Mouse (Mus musculus) small intestine, adult 10 weeks (tissue): ENCODE results near the gene Esam. TPM values are rescaled to one million over a fixed set of nuclear protein-coding genes. Genes with fewer than 3 reads are reported as not detected.

Source experiments
- polyA plus RNA-seq: library from polyadenylated mRNA; stranded (reverse); fragments of 350-450 nt; fragmentation: Illumina TruSeq; extraction: RNeasy Lipid Tissue Mini Kit (QIAGEN cat#74804); gene quantifications from one replicate; pipeline ENCODE4 v1.2.3, GENCODE M21; 2014; ENCODE audit warnings: low replicate concordance

The Esam gene
- 2.2 TPM for polyA plus RNA-seq

DNA sequence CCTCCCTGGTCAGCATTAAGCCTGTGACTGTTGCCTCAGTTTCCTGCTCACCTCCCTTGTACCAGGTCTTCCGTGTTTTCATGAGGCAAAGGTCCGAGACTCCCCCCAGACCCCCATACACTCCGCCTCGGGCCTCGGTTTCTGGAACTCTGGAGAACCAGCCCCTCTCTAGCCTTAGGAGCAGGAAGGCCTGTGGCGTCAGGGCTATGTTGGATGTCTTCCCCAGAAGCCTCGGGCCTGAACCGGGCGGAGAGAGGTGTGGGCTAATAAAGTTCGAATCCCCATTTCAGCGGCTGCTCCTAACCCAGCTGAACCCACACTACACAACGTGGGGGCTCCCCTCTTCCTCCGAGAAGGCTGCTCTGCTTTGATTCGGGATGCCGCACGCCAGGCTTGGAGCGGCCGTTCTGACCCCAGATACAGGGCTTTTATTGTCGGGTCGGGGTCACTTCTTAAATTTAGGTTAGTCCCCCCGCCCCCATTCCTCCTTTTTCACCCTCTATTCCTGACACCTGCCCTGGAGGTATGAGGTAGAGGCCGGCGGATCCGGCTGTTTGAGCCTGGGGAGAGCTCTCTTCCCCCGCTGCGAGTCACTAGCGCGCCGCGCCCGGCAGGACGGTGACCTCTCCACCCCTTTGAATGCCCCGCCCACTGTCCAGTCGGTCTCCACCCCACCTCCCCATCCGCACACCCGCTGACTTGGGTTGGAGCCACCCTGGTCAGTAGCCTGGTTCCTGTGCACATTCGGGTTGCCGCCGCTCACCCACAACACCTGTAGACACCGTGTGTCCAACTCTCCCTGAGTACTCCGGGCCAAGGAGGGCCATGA is at the start of gene Esam:
Gene Esam, plus strand, starts transcription at position 683 of the 829 bp plus-strand sequence.

DNA sequence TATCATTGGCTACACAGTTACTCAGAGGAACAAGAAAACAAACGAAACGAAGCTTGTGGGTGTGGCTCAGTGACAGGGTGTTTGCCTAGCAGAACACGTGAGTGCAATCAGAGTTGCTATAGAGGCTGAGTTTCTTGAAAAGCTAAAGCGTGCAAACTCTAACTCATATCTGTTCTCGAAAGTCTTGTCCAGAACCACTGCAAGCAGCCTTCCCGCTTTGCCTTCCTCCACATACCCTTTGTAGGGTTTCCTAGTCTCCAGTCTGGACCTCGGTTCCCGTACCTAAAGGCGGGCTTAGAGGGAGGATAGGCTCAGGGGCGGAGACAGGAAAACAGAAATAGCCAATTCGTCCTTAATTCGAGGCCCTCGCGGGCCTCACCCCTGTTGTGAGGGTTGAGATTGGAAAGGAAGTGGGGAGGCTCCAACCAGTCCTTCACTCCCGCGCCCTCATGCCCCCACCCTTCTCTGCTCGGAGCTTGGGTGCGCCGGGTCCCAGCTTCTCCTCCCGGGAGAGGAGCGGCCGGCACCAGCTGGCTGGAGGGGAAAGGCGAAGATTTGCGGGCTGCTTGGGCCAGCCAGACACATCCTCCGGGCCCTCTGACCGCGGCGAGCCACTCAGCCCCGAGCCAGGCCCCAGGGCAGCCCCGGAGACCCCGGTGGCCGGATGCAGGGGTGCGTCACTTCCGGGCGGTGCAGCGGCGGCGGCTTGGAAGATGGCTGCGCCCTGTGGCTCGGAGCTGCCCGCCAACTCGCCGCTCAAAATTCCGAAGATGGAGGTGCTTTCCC is 39.1 kb upstream of the Esam start, which contains the start of gene Msantd2:
Gene Msantd2, plus strand, starts transcription at position 709 of the 786 bp plus-strand sequence.

GRCm38 (mm10) chr9:37539170-37540025 is 11.5 kb downstream of the Esam start, which contains the start of gene Vsig2:
Gene Vsig2 (plus strand): TSS chr9:37539255.

DNA sequence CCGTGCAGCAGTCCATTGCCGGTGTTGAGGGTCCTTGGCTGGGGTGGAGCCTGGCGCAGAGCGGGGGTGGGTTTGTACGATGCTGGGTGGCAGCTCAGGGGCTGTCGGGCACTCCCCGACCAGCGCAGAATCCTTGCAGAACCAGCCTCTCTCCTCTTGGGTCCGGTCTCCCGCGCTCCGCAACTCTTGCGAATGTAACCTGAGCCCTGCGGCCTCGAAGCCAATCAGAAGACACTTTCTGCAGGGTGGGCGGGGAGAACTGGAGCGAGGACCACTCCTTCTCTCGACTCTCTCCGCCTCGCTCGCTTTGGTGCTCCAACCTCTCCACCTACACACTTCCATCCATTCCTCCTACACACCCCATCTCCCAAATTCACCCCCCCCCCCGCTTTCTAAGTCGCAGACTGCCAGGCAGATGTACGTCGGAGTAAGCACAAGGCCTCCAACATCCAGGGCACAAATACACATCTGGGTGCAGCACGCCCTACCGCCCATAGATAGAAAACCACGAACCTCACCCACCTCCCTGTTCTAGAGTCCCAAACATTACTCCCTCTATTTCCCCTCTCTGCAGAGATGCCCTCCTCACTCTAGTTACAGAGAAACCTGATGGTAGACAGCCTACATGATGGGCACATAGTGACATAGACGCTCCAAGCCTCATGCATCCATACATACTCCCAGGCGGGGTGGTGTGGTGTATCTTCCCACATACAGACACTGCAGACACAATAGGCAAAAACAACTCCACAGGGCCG is 24.8 kb downstream of the Esam start, which contains the start of gene Nrgn:
Gene Nrgn, minus strand, starts transcription at position 369 of the 758 bp plus-strand sequence.

GRCm38 (mm10) chr9:37554838-37555748 is 27.2 kb downstream of the Esam start, which contains the start of gene Siae:
Gene Siae (plus strand): TSS chr9:37555698.

Other genes with a start within 250 kb of the Esam start
- 3.4 TPM for gene Ccdc15, start 179.6 kb upstream of the Esam start, polyA plus RNA-seq
- not detected for gene Hepacam, start 160.7 kb upstream of the Esam start, polyA plus RNA-seq
- gene Robo4, start 126.2 kb upstream of the Esam start, polyA plus RNA-seq: 0.41 TPM
- not detected for gene Robo3, start 94.8 kb upstream of the Esam start, polyA plus RNA-seq
- gene Msantd2, start 38.8 kb upstream of the Esam start, polyA plus RNA-seq: 42.6 TPM
- 2.5 TPM for gene Vsig2, start 11.2 kb downstream of the Esam start, polyA plus RNA-seq
- gene Nrgn, start 24.8 kb downstream of the Esam start, polyA plus RNA-seq: not detected
- gene Siae, start 27.6 kb downstream of the Esam start, polyA plus RNA-seq: 43.5 TPM
- gene Spa17, start 85.6 kb downstream of the Esam start, polyA plus RNA-seq: 12.0 TPM
- gene Tbrg1, start 129.2 kb downstream of the Esam start, polyA plus RNA-seq: 25.2 TPM
- not detected for gene Panx3, start 141.2 kb downstream of the Esam start, polyA plus RNA-seq
- gene Olfr160, start 188.2 kb downstream of the Esam start, polyA plus RNA-seq: not detected
- not detected for gene Olfr874, start 217.0 kb downstream of the Esam start, polyA plus RNA-seq
- gene Olfr875, start 243.8 kb downstream of the Esam start, polyA plus RNA-seq: not detected